Mouse (Mus musculus): ENCODE measurements around the gene Spocd1. TPM values are rescaled to one million over a fixed set of nuclear protein-coding genes. Genes with fewer than 3 reads are reported as not detected.

Gene Spocd1
- total RNA-seq, 1 experiment, result 0.13 TPM

DNA sequence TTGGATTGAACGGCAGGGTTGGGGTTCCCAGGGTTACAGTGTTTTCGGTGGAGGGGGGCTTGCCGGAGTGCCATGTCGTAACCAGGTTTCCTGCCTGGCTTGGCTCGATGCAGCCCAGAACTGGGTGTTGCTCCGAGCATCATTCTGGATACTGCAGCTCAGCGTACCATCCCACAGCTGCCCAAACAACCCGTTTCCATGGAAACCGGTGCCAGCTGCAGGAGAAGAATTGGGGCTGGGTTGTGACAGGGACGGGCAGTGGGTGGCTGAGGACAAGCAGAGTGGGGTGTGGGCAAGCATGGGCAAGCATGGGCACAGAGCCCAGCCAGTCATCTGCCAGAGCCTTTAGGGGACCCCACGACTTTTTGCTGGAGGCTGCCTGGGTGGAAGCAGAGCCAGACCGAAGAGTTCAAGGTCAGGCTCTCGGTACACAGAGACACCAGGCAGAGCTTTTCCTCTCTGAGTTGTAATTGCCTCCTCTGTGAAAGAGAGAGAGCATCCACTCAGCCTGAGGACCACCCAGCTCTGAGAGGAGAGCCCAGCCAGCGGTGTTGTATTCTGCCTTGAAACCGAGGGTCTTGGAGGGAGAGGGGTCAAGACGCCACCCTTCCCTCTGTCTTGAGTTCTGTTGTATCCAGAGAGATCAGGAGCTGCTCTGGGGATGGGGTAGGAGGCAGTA lies 5.3 kb downstream of the Spocd1 start:
- Histone ChIP-seq H3K27ac (ENCODE audit: insufficient read depth, low read depth, low read length, poor library complexity, severe bottlenecking) (no peak overlapping the region), H3K9me3 (ENCODE audit: control insufficient read depth, insufficient read depth, low read depth, low read length) (no peaks in the 10 kb centered on the region), H3K4me1 (ENCODE audit: control insufficient read depth in 2 of 2, insufficient read depth in 2 of 2, low read length in 2 of 2, poor library complexity in 1 of 2) (no peaks in the 10 kb centered on the region), H3K4me3 (ENCODE audit: insufficient read depth in 1 of 2, low read depth in 1 of 2, low read length in 2 of 2, poor library complexity in 1 of 2, severe bottlenecking in 1 of 2) (no peak overlapping the region), H3K36me3 (ENCODE audit: control insufficient read depth, insufficient read depth, low read length, poor library complexity, severe bottlenecking) (no peaks in the 10 kb centered on the region), H3K9ac (ENCODE audit: insufficient read depth, low read depth, low read length, poor library complexity, severe bottlenecking) (no peak overlapping the region)
- no peak for DNase-seq (ENCODE audit: low read depth, low spot score)
- TF ChIP-seq ZC3H11A (IDR thresholded peaks at IDR 0.05; ENCODE audit: borderline replicate concordance, low read depth, low read length) (no peak), HCFC1 (IDR thresholded peaks at IDR 0.05; ENCODE audit: borderline replicate concordance, insufficient read depth, low read length) (no peak), MAFK (IDR thresholded peaks at IDR 0.05; ENCODE audit: insufficient read depth, low read depth, low read length) (no peak), ZNF384 (IDR thresholded peaks at IDR 0.05; ENCODE audit: low read depth, low read length) (no peak), CHD2 (IDR thresholded peaks at IDR 0.05; ENCODE audit: low read depth, low read length) (no peak)
- in situ Hi-C loops (cut with MboI; ENCODE audit: low sequenced_read_pairs in 2 of 2, unreplicated experiment in 2 of 2), result no loop called here

DNA sequence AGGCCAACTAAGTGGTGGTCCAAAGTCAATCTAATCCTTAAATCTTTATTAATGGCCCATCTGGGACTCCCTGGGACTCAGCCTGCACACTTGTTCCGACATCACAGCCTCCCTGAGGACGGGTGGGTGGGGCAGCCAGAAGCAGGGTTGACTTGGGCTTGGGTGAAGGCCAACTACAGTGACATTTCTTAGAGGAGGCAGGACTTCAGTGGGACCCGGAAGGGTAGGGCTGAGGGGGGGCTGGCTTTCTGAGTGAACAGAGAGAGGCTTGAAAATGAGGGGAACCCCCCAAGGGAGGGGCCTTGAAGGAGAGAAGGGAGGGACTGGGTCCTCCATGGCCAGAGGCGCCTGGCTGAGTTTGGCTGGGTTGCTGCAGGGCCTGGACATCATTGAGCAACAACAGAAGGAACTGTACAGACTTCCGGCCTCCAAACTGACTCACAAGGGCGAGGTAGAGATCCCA lies 22.3 kb downstream of the Spocd1 start:
- TF ChIP-seq CHD2 (IDR thresholded peaks at IDR 0.05; ENCODE audit: low read depth, low read length) (no peak), ZNF384 (IDR thresholded peaks at IDR 0.05; ENCODE audit: low read depth, low read length) (no peak), HCFC1 (IDR thresholded peaks at IDR 0.05; ENCODE audit: borderline replicate concordance, insufficient read depth, low read length) (no peak), MAFK (IDR thresholded peaks at IDR 0.05; ENCODE audit: insufficient read depth, low read depth, low read length) (no peak), ZC3H11A (IDR thresholded peaks at IDR 0.05; ENCODE audit: borderline replicate concordance, low read depth, low read length) (no peak)
- DNase-seq (ENCODE audit: low read depth, low spot score), result no peak
- in situ Hi-C loops (cut with MboI; ENCODE audit: low sequenced_read_pairs in 2 of 2, unreplicated experiment in 2 of 2), result no loop called here
- Histone ChIP-seq H3K9ac (ENCODE audit: insufficient read depth, low read depth, low read length, poor library complexity, severe bottlenecking) (no peak overlapping the region), H3K4me3 (ENCODE audit: insufficient read depth in 1 of 2, low read depth in 1 of 2, low read length in 2 of 2, poor library complexity in 1 of 2, severe bottlenecking in 1 of 2) (no peak overlapping the region), H3K4me1 (ENCODE audit: control insufficient read depth in 2 of 2, insufficient read depth in 2 of 2, low read length in 2 of 2, poor library complexity in 1 of 2) (no peaks in the 10 kb centered on the region), H3K36me3 (ENCODE audit: control insufficient read depth, insufficient read depth, low read length, poor library complexity, severe bottlenecking) (no peaks in the 10 kb centered on the region), H3K27ac (ENCODE audit: insufficient read depth, low read depth, low read length, poor library complexity, severe bottlenecking) (no peak overlapping the region), H3K9me3 (ENCODE audit: control insufficient read depth, insufficient read depth, low read depth, low read length) (no peaks in the 10 kb centered on the region)

DNA sequence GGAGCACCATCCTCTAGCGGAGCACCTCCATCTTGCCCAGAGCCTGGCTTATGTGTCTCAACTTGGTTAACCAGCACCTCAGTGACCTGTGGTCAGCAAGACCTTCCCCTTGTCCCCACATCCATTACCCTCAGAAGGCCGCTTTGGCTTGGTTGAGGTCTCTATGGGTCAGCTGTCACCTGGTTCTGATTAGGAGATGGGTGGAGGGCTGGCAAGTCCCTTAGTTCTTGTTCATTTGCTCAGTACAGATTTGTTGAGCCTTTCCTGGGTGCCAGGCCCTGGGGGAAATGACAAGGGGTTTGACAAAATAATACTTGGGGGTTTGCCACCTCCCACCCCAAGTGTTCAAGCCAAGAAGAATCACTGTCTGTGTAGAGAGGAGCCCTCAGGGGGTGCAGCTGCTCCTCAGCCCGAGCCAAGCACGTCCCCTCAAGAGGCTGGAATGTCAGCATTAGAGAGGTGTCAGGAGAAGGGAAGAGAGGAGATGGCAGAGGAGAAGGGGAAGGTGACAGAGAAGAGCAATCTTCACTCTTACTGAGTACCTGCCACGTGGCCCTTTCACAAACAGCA lies 23.3 kb downstream of the Spocd1 start:
- Histone ChIP-seq H3K9ac (ENCODE audit: insufficient read depth, low read depth, low read length, poor library complexity, severe bottlenecking) (no peak overlapping the region), H3K27ac (ENCODE audit: insufficient read depth, low read depth, low read length, poor library complexity, severe bottlenecking) (no peak overlapping the region), H3K4me3 (ENCODE audit: insufficient read depth in 1 of 2, low read depth in 1 of 2, low read length in 2 of 2, poor library complexity in 1 of 2, severe bottlenecking in 1 of 2) (no peak overlapping the region), H3K9me3 (ENCODE audit: control insufficient read depth, insufficient read depth, low read depth, low read length) (no peaks in the 10 kb centered on the region), H3K4me1 (ENCODE audit: control insufficient read depth in 2 of 2, insufficient read depth in 2 of 2, low read length in 2 of 2, poor library complexity in 1 of 2) (no peaks in the 10 kb centered on the region), H3K36me3 (ENCODE audit: control insufficient read depth, insufficient read depth, low read length, poor library complexity, severe bottlenecking) (no peaks in the 10 kb centered on the region)
- no peak for TF ChIP-seq MAFK (IDR thresholded peaks at IDR 0.05; ENCODE audit: insufficient read depth, low read depth, low read length)
- no peak for TF ChIP-seq ZNF384 (IDR thresholded peaks at IDR 0.05; ENCODE audit: low read depth, low read length)
- in situ Hi-C loops (cut with MboI; ENCODE audit: low sequenced_read_pairs in 2 of 2, unreplicated experiment in 2 of 2), result no loop called here
- DNase-seq (ENCODE audit: low read depth, low spot score), result no peak

DNA sequence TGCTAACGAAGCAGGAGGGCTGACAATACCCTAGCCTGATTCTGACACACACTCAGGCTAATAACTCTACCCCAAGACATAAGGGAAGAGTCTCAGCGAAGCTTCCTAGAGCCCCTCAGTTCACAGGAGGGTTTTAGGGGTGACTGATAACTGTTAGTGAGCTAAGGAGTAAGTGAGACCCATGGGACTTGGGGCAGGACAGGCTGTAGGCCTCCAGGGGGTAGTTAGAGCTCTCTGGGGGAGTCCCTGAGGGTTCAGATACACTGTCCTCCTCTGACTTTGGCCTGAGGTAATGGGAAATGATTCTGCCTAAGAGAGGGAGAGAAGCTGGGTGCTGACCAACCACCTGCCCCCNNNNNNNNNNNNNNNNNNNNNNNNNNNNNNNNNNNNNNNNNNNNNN lies 25.5 kb downstream of the Spocd1 start:
- DNase-seq (ENCODE audit: low read depth, low spot score), result no peak
- H3K9ac ChIP-seq (ENCODE audit: insufficient read depth, low read depth, low read length, poor library complexity, severe bottlenecking), result no peak overlapping the region
- in situ Hi-C loops (cut with MboI; ENCODE audit: low sequenced_read_pairs in 2 of 2, unreplicated experiment in 2 of 2), result no loop called here
- no peaks in the 10 kb centered on the region for H3K9me3 ChIP-seq (ENCODE audit: control insufficient read depth, insufficient read depth, low read depth, low read length)
- no peaks in the 10 kb centered on the region for H3K4me1 ChIP-seq (ENCODE audit: control insufficient read depth in 2 of 2, insufficient read depth in 2 of 2, low read length in 2 of 2, poor library complexity in 1 of 2)
- no peak overlapping the region for H3K4me3 ChIP-seq (ENCODE audit: insufficient read depth in 1 of 2, low read depth in 1 of 2, low read length in 2 of 2, poor library complexity in 1 of 2, severe bottlenecking in 1 of 2)
- H3K27ac ChIP-seq (ENCODE audit: insufficient read depth, low read depth, low read length, poor library complexity, severe bottlenecking), result no peak overlapping the region
- no peaks in the 10 kb centered on the region for H3K36me3 ChIP-seq (ENCODE audit: control insufficient read depth, insufficient read depth, low read length, poor library complexity, severe bottlenecking)
- no peak for TF ChIP-seq ZC3H11A (IDR thresholded peaks at IDR 0.05; ENCODE audit: borderline replicate concordance, low read depth, low read length)
- TF ChIP-seq MAFK (IDR thresholded peaks at IDR 0.05; ENCODE audit: insufficient read depth, low read depth, low read length), result no peak
- TF ChIP-seq ZNF384 (IDR thresholded peaks at IDR 0.05; ENCODE audit: low read depth, low read length), result no peak
- no peak for TF ChIP-seq CHD2 (IDR thresholded peaks at IDR 0.05; ENCODE audit: low read depth, low read length)
- TF ChIP-seq HCFC1 (IDR thresholded peaks at IDR 0.05; ENCODE audit: borderline replicate concordance, insufficient read depth, low read length), result no peak
